Mouse (Mus musculus) lung, postnatal 0 days (tissue): ENCODE data around the gene Cyp2b10.
"Not testable (repeated sequence)": the region's sequence is repeated elsewhere in the genome, so short reads cannot be mapped to it uniquely, and the experiment has no call there.

Experiments used
- CTCF ChIP-seq: IDR thresholded peaks from 2 replicates; pipeline ENCODE4 v1.5.1; 2016; ENCODE audit warnings: antibody characterized with exemption, mild to moderate bottlenecking
- EP300 ChIP-seq: IDR thresholded peaks from 2 replicates; pipeline ENCODE4 v1.6.1; 2016; ENCODE audit warnings: antibody characterized with exemption, mild to moderate bottlenecking, control low read depth

DNA sequence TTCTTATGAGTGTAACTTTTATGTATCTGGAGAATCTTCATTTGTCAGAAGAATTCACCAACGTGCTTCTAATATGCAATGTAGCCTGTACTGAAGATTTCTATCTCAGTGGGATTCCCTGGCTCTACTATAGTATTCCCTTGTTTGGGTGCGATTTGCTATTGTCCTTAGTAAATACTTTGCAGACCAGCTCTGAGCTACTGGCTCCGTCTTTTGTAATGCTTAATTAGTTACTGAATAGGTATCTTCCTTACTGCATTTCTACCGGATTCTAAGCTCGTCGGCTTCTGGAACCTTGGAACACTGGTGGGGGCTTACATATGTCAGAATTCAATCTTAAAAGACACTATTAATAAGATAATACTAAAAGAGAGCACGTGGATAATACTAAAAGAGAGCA is 16.7 kb upstream of the Cyp2b10 start:
- TF ChIP-seq CTCF, EP300: not testable (repeated sequence)
